Mouse (Mus musculus) G1E (cell line): ENCODE results near the gene Timm13. TPM values are rescaled to one million over a fixed set of nuclear protein-coding genes. Genes with fewer than 3 reads are reported as not detected.

ENCODE experiments used
- ATAC-seq: 2 replicates; pipeline ENCODE4 v1.8.0; 2016; ENCODE audit warnings: mild to moderate bottlenecking; ENCODE audit not compliant: insufficient number of reproducible peaks, poor library complexity, low FRiP score, severe bottlenecking; ENCODE audit errors: extremely low read depth
- DNase-seq: peaks from one replicate; pipeline ENCODE4 v3.0.0; 2012; ENCODE audit warnings: low spot score
- H3K27me3 ChIP-seq: 2 replicates; pipeline ENCODE4 v1.6.1; 2012; ENCODE audit warnings: mild to moderate bottlenecking, low read length, inconsistent platforms; ENCODE audit not compliant: insufficient read depth
- H3K36me3 ChIP-seq: replicated peaks from 2 replicates; pipeline ENCODE3; 2012; ENCODE audit warnings: mild to moderate bottlenecking, inconsistent platforms
- H3K4me1 ChIP-seq: 2 replicates; pipeline ENCODE4 v1.6.1; 2012; ENCODE audit warnings: low read depth, low read length, inconsistent platforms, mixed read lengths; ENCODE audit not compliant: insufficient read depth
- H3K4me3 ChIP-seq: 2 replicates; pipeline ENCODE4 v1.5.1; 2012; ENCODE audit warnings: low read depth, mild to moderate bottlenecking, inconsistent platforms, low read length, moderate library complexity, mixed read lengths
- H3K9me3 ChIP-seq: replicated peaks from 2 replicates; pipeline ENCODE4 v1.6.1; 2012; ENCODE audit warnings: inconsistent platforms
- CTCF ChIP-seq: IDR thresholded peaks from 2 replicates; pipeline ENCODE4 v1.5.1; 2012; ENCODE audit warnings: low read depth, low read length, inconsistent platforms, mixed read lengths
- GATA1 ChIP-seq: IDR thresholded peaks from 2 replicates; pipeline ENCODE4 v1.6.1; 2012; ENCODE audit warnings: borderline replicate concordance, low read length, inconsistent platforms, mixed read lengths
- GATA2 ChIP-seq: IDR thresholded peaks from 2 replicates; pipeline ENCODE4 v1.6.1; 2012; ENCODE audit warnings: low read depth, low read length, inconsistent platforms, borderline replicate concordance
- POLR2AphosphoS5 ChIP-seq: IDR thresholded peaks from 2 replicates; pipeline ENCODE4 v1.6.1; 2012; ENCODE audit warnings: low read depth, low read length, inconsistent platforms; ENCODE audit not compliant: insufficient replicate concordance
- TAL1 ChIP-seq: conservative IDR thresholded peaks from 2 replicates; pipeline ENCODE4 v1.6.1; 2012; ENCODE audit warnings: low read depth, low read length, inconsistent platforms, mixed read lengths
- polyA plus RNA-seq: library from polyadenylated mRNA; stranded (reverse); fragments of >175 nt; gene quantifications from 2 replicates; pipeline ENCODE4 v1.2.3, GENCODE M21; 2012
- total RNA-seq, 2 experiments: library from RNA; stranded (forward) in 1 of 2; stranded (reverse) in 1 of 2; fragments of 200-1000 nt in 1 of 2; fragments of >200 nt in 1 of 2; fragmentation: Nextera tagmentation in 1 of 2; gene quantifications; 2 replicates each; pipeline ENCODE4 v1.2.3; 2014 to 2017

Timm13 gene
- total and polyA plus RNA-seq, 3 experiments: 51.2 to 295 (median 70.4) TPM

GRCm38 (mm10) chr10:80917779-80918434, 17.1 kb upstream of the Timm13 start, which contains the start of gene Lmnb2:
Gene Lmnb2, minus strand, starts transcription at chr10:80918245.
- Histone ChIP-seq H3K4me3 (peak within 1 kb of the TSS; percentile 51), H3K9me3 (no peaks in the 10 kb centered on the region; the same call in 1 of the 2 replicates), H3K27me3 (peaks cover 65% of the 10 kb centered on the region), H3K4me1 (peaks cover 21% of the 10 kb centered on the region), H3K36me3 (no peaks in the 10 kb centered on the region)
- DNase-seq (no peak), ATAC-seq (no peak)
- TF ChIP-seq GATA2 (no peak), POLR2AphosphoS5 (no peak)

- Histone ChIP-seq H3K4me3 (peak overlapping the region; percentile 51), H3K4me1 (peaks cover 21% of the 10 kb centered on the region), H3K9me3 (no peaks in the 10 kb centered on the region; the same call in 1 of the 2 replicates), H3K27me3 (peaks cover 69% of the 10 kb centered on the region), H3K36me3 (no peaks in the 10 kb centered on the region)
- DNase-seq (no peak), ATAC-seq (no peak)
- TF ChIP-seq CTCF (no peak), GATA1 (no peak), TAL1 (no peak), POLR2AphosphoS5 (no peak), GATA2 (no peak)
These were observed 16.6 kb upstream of the Timm13 start for GRCm38 (mm10) chr10:80917336-80917778.

- H3K27me3 ChIP-seq: peaks cover 72% of the 10 kb centered on the region
- no peaks in the 10 kb centered on the region; the same call in 1 of the 2 replicates for H3K9me3 ChIP-seq
- no peaks in the 10 kb centered on the region for H3K36me3 ChIP-seq
- no peak for ATAC-seq
- no peak for DNase-seq
- no peak overlapping the region for H3K4me3 ChIP-seq
- TF ChIP-seq POLR2AphosphoS5 (no peak), TAL1 (no peak), CTCF (no peak), GATA2 (no peak), GATA1 (no peak)
- peaks cover 21% of the 10 kb centered on the region for H3K4me1 ChIP-seq
These were observed 15.0 kb upstream of the Timm13 start for GRCm38 (mm10) chr10:80915736-80916135.

- no peak for DNase-seq
- no peaks in the 10 kb centered on the region for H3K36me3 ChIP-seq
- H3K9me3 ChIP-seq: no peaks in the 10 kb centered on the region; the same call in 1 of the 2 replicates
- TF ChIP-seq POLR2AphosphoS5: no peak
- no peak for TF ChIP-seq GATA1
- TF ChIP-seq CTCF: no peak
- no peak for TF ChIP-seq GATA2
- TF ChIP-seq TAL1: no peak
- H3K27me3 ChIP-seq: peaks cover 74% of the 10 kb centered on the region
- ATAC-seq: no peak
- H3K4me3 ChIP-seq: no peak overlapping the region
- peaks cover 21% of the 10 kb centered on the region for H3K4me1 ChIP-seq
These were observed 14.5 kb upstream of the Timm13 start for GRCm38 (mm10) chr10:80915260-80915659.

- ATAC-seq: no peak
- no peak for TF ChIP-seq TAL1
- no peak for TF ChIP-seq GATA1
- no peak for TF ChIP-seq CTCF
- TF ChIP-seq POLR2AphosphoS5: no peak
- TF ChIP-seq GATA2: no peak
- no peak for DNase-seq
- peaks cover 75% of the 10 kb centered on the region for H3K27me3 ChIP-seq
- H3K4me3 ChIP-seq: no peak overlapping the region
- no peaks in the 10 kb centered on the region; the same call in 1 of the 2 replicates for H3K9me3 ChIP-seq
- H3K4me1 ChIP-seq: peaks cover 21% of the 10 kb centered on the region
- no peaks in the 10 kb centered on the region for H3K36me3 ChIP-seq
These were observed 13.5 kb upstream of the Timm13 start for GRCm38 (mm10) chr10:80914253-80914656.

GRCm38 (mm10) chr10:80913364-80914011, 12.7 kb upstream of the Timm13 start:
- H3K4me3 ChIP-seq: no peak overlapping the region
- ATAC-seq (no peak), DNase-seq (no peak)
- H3K36me3 ChIP-seq: no peaks in the 10 kb centered on the region
- H3K4me1 ChIP-seq: peaks cover 21% of the 10 kb centered on the region
- H3K27me3 ChIP-seq: peaks cover 75% of the 10 kb centered on the region
- no peaks in the 10 kb centered on the region; the same call in 1 of the 2 replicates for H3K9me3 ChIP-seq
- TF ChIP-seq GATA2 (no peak), CTCF (no peak), POLR2AphosphoS5 (no peak), GATA1 (no peak), TAL1 (no peak)
